Mouse (Mus musculus): ENCODE data around the gene Tnfaip8l2.
"Not testable (repeated sequence)": the region's sequence is repeated elsewhere in the genome, so short reads cannot be mapped to it uniquely, and the experiment has no call there.

The Tnfaip8l2 gene

GRCm38 (mm10) chr3:95110911-95111726, 31.0 kb downstream of the Tnfaip8l2 start, which contains the start of gene Vps72:
Gene Vps72, plus strand, starts transcription at chr3:95111022.
- DNase-seq: peak; percentile 80

GRCm38 (mm10) chr3:95107898-95108297, 34.3 kb downstream of the Tnfaip8l2 start:
- DNase-seq: no peak

GRCm38 (mm10) chr3:95107308-95107707, 34.9 kb downstream of the Tnfaip8l2 start:
- not testable (repeated sequence) for DNase-seq

- DNase-seq: peak; percentile 96
Measured at GRCm38 (mm10) chr3:95106338-95107117, 35.6 kb downstream of the Tnfaip8l2 start, which contains the start of gene Pip5k1a. Gene Pip5k1a, minus strand, starts transcription at chr3:95106930.

GRCm38 (mm10) chr3:95105586-95106337, 36.4 kb downstream of the Tnfaip8l2 start:
- DNase-seq: no peak

- DNase-seq: no peak
Measured at GRCm38 (mm10) chr3:95105121-95105520, 37.0 kb downstream of the Tnfaip8l2 start.

GRCm38 (mm10) chr3:95100854-95101253, 41.3 kb downstream of the Tnfaip8l2 start:
- no peak for DNase-seq
